8 mouse cellular contexts compared by ENCODE assay signal in the genomic region with DNA sequence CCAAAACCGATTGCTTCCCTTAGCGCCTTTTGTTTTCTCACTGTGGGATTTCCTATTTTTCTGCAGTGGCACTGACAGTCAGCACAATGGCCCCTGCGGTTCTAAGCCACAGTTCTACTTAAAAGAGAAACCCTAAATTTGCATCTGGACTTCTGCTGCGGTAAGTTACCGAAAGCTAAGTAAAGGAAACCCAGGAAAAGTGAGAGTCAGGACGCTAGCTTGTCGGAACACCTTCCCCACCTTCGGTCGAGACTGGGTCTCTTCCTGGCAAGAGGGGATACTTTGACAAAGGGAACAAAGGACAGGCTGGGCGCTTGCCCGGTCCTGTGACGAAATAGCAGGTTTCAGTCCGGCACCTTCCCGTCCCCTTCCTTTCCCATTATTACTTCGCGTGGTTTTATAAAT. TPM values are rescaled to one million over a fixed set of nuclear protein-coding genes. Genes with fewer than 3 reads are reported as not detected.
A peak's percentile ranks its signal among the peaks of the same experiment; 100 is the strongest.
DNase-seq lines count a peak whose midpoint lies in the region; ATAC-seq and TF ChIP-seq lines count a peak whose summit lies in the region.

No protein-coding gene starts in this region.

- 0 out of 2 replicates have a peak, but pooled peaks cover 3% of the 10 kb centered on the region for H3K4me1 ChIP-seq in bone marrow macrophage, adult 2 months (ENCODE audit: control insufficient read depth, insufficient read depth, low read length)
- H3K4me1 ChIP-seq in forebrain, embryonic 10.5 days = peaks cover 17% of the 10 kb centered on the region
- H3K4me1 ChIP-seq in hindbrain, embryonic 12.5 days = peaks cover 7% of the 10 kb centered on the region; the same call in 1 of the 2 replicates
- H3K4me1 ChIP-seq in liver, embryonic 15.5 days (replicated peaks) = peaks cover 5% of the 10 kb centered on the region; the same call in 1 of the 2 replicates
- no peaks in the 10 kb centered on the region; the same call in 1 of the 2 replicates for H3K4me1 ChIP-seq in neural tube, embryonic 11.5 days (ENCODE audit: control insufficient read depth, insufficient read depth, low read length)

- no peak for ATAC-seq in hindbrain, embryonic 12.5 days (ENCODE audit: low FRiP score)
- ATAC-seq in liver, embryonic 15.5 days (ENCODE audit: insufficient read depth) = no peak
- no peak for ATAC-seq in neural tube, embryonic 11.5 days (ENCODE audit: insufficient read depth, low FRiP score, low TSS enrichment)

- peak; percentile 47 for DNase-seq in forebrain, embryonic 10.5 days (ENCODE audit: extremely low spot score, low spot score)
- peak; percentile 51 for DNase-seq in neural tube, embryonic 11.5 days (ENCODE audit: low spot score)
- DNase-seq in urinary bladder, adult 18-20 months (ENCODE audit: low spot score in 2 of 2) = no peak
- no peak for DNase-seq in cerebellum, adult 9-11 months
- DNase-seq in layer of hippocampus, adult 18-20 months (ENCODE audit: low spot score in 2 of 2) = no peak

- peaks cover 6% of the 10 kb centered on the region; the same call in 1 of the 2 replicates for H3K9me3 ChIP-seq in forebrain, embryonic 10.5 days
- H3K9me3 ChIP-seq in hindbrain, embryonic 12.5 days (replicated peaks) = peaks cover 7% of the 10 kb centered on the region; the same call in 1 of the 2 replicates
- H3K9me3 ChIP-seq in liver, embryonic 15.5 days (replicated peaks) = no peaks in the 10 kb centered on the region
- H3K9me3 ChIP-seq in neural tube, embryonic 11.5 days (ENCODE audit: control insufficient read depth, low read length) = no peaks in the 10 kb centered on the region

- H3K27me3 ChIP-seq in forebrain, embryonic 10.5 days (ENCODE audit: poor library complexity, severe bottlenecking) = peaks cover 11% of the 10 kb centered on the region
- peaks cover 8% of the 10 kb centered on the region; the same call in 1 of the 2 replicates for H3K27me3 ChIP-seq in hindbrain, embryonic 12.5 days
- no peaks in the 10 kb centered on the region for H3K27me3 ChIP-seq in liver, embryonic 15.5 days
- H3K27me3 ChIP-seq in neural tube, embryonic 11.5 days (ENCODE audit: control insufficient read depth, insufficient read depth, low read length) = no peaks in the 10 kb centered on the region

- 1% methylated on average over 16 of the region's 16 CpGs for WGBS in forebrain, embryonic 10.5 days
- 3% methylated on average over 16 of the region's 16 CpGs for WGBS in hindbrain, embryonic 12.5 days
- 14% methylated on average over 16 of the region's 16 CpGs for WGBS in liver, embryonic 15.5 days (ENCODE audit: insufficient replicate concordance)
- WGBS in neural tube, embryonic 11.5 days = 2% methylated on average over 16 of the region's 16 CpGs

- TF ChIP-seq CTCF in bone marrow macrophage, adult 2 months (IDR thresholded peaks at IDR 0.05; ENCODE audit: low read depth, low read length) = no peak

- H3K4me3 ChIP-seq in bone marrow macrophage, adult 2 months (ENCODE audit: insufficient read depth, low read length) = 0 out of 2 replicates have a peak overlapping the region, but pooled peaks have one; percentile 0
- peak overlapping the region; percentile 49 for H3K4me3 ChIP-seq in forebrain, embryonic 10.5 days
- peak overlapping the region; percentile 19 for H3K4me3 ChIP-seq in hindbrain, embryonic 12.5 days
- peak overlapping the region; percentile 32 for H3K4me3 ChIP-seq in liver, embryonic 15.5 days (replicated peaks)
- peak overlapping the region; percentile 19; the same call in 1 of the 2 replicates for H3K4me3 ChIP-seq in neural tube, embryonic 11.5 days (ENCODE audit: low read depth, low read length)

- TF ChIP-seq POLR2A in bone marrow macrophage, adult 2 months (IDR thresholded peaks at IDR 0.05; ENCODE audit: borderline replicate concordance, low read depth, low read length) = no peak

- no peaks in the 10 kb centered on the region for H3K36me3 ChIP-seq in forebrain, embryonic 10.5 days (replicated peaks)
- no peaks in the 10 kb centered on the region for H3K36me3 ChIP-seq in hindbrain, embryonic 12.5 days
- H3K36me3 ChIP-seq in liver, embryonic 15.5 days (replicated peaks) = no peaks in the 10 kb centered on the region
- H3K36me3 ChIP-seq in neural tube, embryonic 11.5 days (ENCODE audit: control insufficient read depth, insufficient read depth, low read length) = no peaks in the 10 kb centered on the region

- H3K4me2 ChIP-seq in hindbrain, embryonic 12.5 days (replicated peaks) = peak overlapping the region; percentile 53
- peak overlapping the region; percentile 61 for H3K4me2 ChIP-seq in liver, embryonic 15.5 days
- H3K4me2 ChIP-seq in neural tube, embryonic 11.5 days (ENCODE audit: low read depth) = peak overlapping the region; percentile 51

- H3K27ac ChIP-seq in bone marrow macrophage, adult 2 months (ENCODE audit: insufficient read depth, low read depth, low read length) = no peak overlapping the region
- peak overlapping the region; percentile 80 for H3K27ac ChIP-seq in forebrain, embryonic 10.5 days
- H3K27ac ChIP-seq in hindbrain, embryonic 12.5 days = no peak overlapping the region
- H3K27ac ChIP-seq in liver, embryonic 15.5 days (replicated peaks) = no peak overlapping the region
- no peak overlapping the region for H3K27ac ChIP-seq in neural tube, embryonic 11.5 days (ENCODE audit: low read depth, low read length)

- H3K9ac ChIP-seq in hindbrain, embryonic 12.5 days = peak overlapping the region; percentile 20
- H3K9ac ChIP-seq in liver, embryonic 15.5 days = no peak overlapping the region
- peak overlapping the region; percentile 52 for H3K9ac ChIP-seq in neural tube, embryonic 11.5 days (ENCODE audit: low read length)

RNA-seq across cellular contexts. Expression of a gene that starts 15.3 kb away (rescaled TPM):
- polyA plus RNA-seq in bone marrow macrophage, adult 2 months (2012; ENCODE audit: insufficient read depth, insufficient read length, missing spikeins) = 45.5 and 47.4 TPM in 2 replicates
- polyA plus RNA-seq in forebrain, embryonic 10.5 days (2016; fragmentation: Nextera tagmentation; extraction: Ambion mirVana) = 10.9 and 13.5 TPM in 2 replicates
- polyA plus RNA-seq in hindbrain, embryonic 12.5 days (2016; fragmentation: Nextera tagmentation; extraction: Ambion mirVana) = 15.9 and 16.2 TPM in 2 replicates
- polyA plus RNA-seq in liver, embryonic 15.5 days (2015; fragmentation: Nextera tagmentation; extraction: Ambion mirVana) = 6.3 and 7.1 TPM in 2 replicates
- polyA plus RNA-seq in neural tube, embryonic 11.5 days (2014; fragmentation: Nextera tagmentation; extraction: Ambion mirVana) = 11.4 and 11.6 TPM in 2 replicates
- 10 to 100 TPM; 35.0 to 40.0 TPM for total RNA-seq in layer of hippocampus, adult 18-20 months (2021)

RNA-seq across cellular contexts. Expression of a gene that starts 23.1 kb away (rescaled TPM):
- polyA plus RNA-seq in bone marrow macrophage, adult 2 months (2012; ENCODE audit: insufficient read depth, insufficient read length, missing spikeins) = 8.2 and 9.5 TPM in 2 replicates
- 34.8 and 37.3 TPM in 2 replicates for polyA plus RNA-seq in forebrain, embryonic 10.5 days (2016; fragmentation: Nextera tagmentation; extraction: Ambion mirVana)
- 47.6 and 48.7 TPM in 2 replicates for polyA plus RNA-seq in hindbrain, embryonic 12.5 days (2016; fragmentation: Nextera tagmentation; extraction: Ambion mirVana)
- polyA plus RNA-seq in liver, embryonic 15.5 days (2015; fragmentation: Nextera tagmentation; extraction: Ambion mirVana) = 12.8 and 13.4 TPM in 2 replicates
- 42.6 and 43.6 TPM in 2 replicates for polyA plus RNA-seq in neural tube, embryonic 11.5 days (2014; fragmentation: Nextera tagmentation; extraction: Ambion mirVana)
- 10 to 100 TPM; 18.1 to 18.2 TPM for total RNA-seq in layer of hippocampus, adult 18-20 months (2021)

Comparison
In these comparisons a context has a peak if more than half of its experiments do, and no peak if none do; other contexts are left out.
1. DNase-seq: peak in forebrain, embryonic 10.5 days (single experiment) and neural tube, embryonic 11.5 days (single experiment); none in urinary bladder, adult 18-20 months (0 of 2), cerebellum, adult 9-11 months (single experiment) and layer of hippocampus, adult 18-20 months (0 of 2).
2. Peak in every context shown above with its lines, with median percentiles within 50 percentile points of each other: H3K4me3 ChIP-seq and H3K4me2 ChIP-seq.